Mouse (Mus musculus) limb, embryonic 14.5 days (tissue): ENCODE results near the gene Hist1h4c. TPM values are rescaled to one million over a fixed set of nuclear protein-coding genes. Genes with fewer than 3 reads are reported as not detected.
"Not testable (repeated sequence)": the region's sequence is repeated elsewhere in the genome, so short reads cannot be mapped to it uniquely, and the experiment has no call there.

Experiments
- ATAC-seq: fragments of 200-750 bp; cut with Nextera tagmentation; 2 replicates; pipeline ENCODE4 v1.8.0; 2017; ENCODE audit warnings: low read depth, moderate number of reproducible peaks, moderate TSS enrichment; ENCODE audit not compliant: low FRiP score
- DNase-seq: peaks from one replicate; pipeline ENCODE4 v3.0.0-alpha.2; 2015; ENCODE audit warnings: low spot score
- H3K27ac ChIP-seq: fragments of 300-500 bp; sonication (generic); replicated peaks from 2 replicates; pipeline ENCODE4 v1.5.1; 2014; ENCODE audit warnings: low read depth, mild to moderate bottlenecking, low read length, moderate library complexity, mixed read lengths
- H3K27me3 ChIP-seq: fragments of 300-500 bp; sonication (generic); 2 replicates; pipeline ENCODE4 v1.6.1; 2014; ENCODE audit warnings: low read length, mixed read lengths; ENCODE audit not compliant: control insufficient read depth, insufficient read depth
- H3K36me3 ChIP-seq: fragments of 300-500 bp; sonication (generic); 2 replicates; pipeline ENCODE4 v1.6.1; 2014; ENCODE audit warnings: mild to moderate bottlenecking, low read length, moderate library complexity, mixed read lengths; ENCODE audit not compliant: control insufficient read depth, insufficient read depth
- H3K4me1 ChIP-seq: fragments of 300-500 bp; sonication (generic); 2 replicates; pipeline ENCODE4 v1.6.1; 2014; ENCODE audit warnings: antibody characterized with exemption, low read length, mixed read lengths; ENCODE audit not compliant: control insufficient read depth, insufficient read depth
- H3K4me2 ChIP-seq: fragments of 300-500 bp; sonication (generic); replicated peaks from 2 replicates; pipeline ENCODE4 v1.6.1; 2014; ENCODE audit warnings: low read depth, mild to moderate bottlenecking, low read length, moderate library complexity; ENCODE audit not compliant: severe bottlenecking
- H3K4me3 ChIP-seq: fragments of 300-500 bp; sonication (generic); replicated peaks from 2 replicates; pipeline ENCODE4 v1.5.1; 2014; ENCODE audit warnings: low read length
- H3K9ac ChIP-seq: fragments of 300-500 bp; sonication (generic); 2 replicates; pipeline ENCODE4 v1.6.1; 2014; ENCODE audit warnings: mild to moderate bottlenecking, low read depth, low read length, moderate library complexity; ENCODE audit not compliant: severe bottlenecking
- H3K9me3 ChIP-seq: fragments of 300-500 bp; sonication (generic); 2 replicates; pipeline ENCODE4 v1.6.1; 2016; ENCODE audit warnings: low read length; ENCODE audit not compliant: control insufficient read depth
- POLR2A ChIP-seq: fragments of 200-500 bp; IDR thresholded peaks from 2 replicates; pipeline ENCODE4 v1.8.0; 2012; ENCODE audit warnings: inconsistent platforms, mild to moderate bottlenecking, moderate library complexity, borderline replicate concordance; ENCODE audit not compliant: insufficient read depth, insufficient read length; ENCODE audit errors: extremely low read depth
- WGBS: fragments of 180-500 bp; shearing (Covaris S2); extraction: QIAGEN DNeasy Blood & Tissue Kit; methylation state at CpG from one replicate; pipeline ENCODE4 v1.1.7; 2014; 5-methylcytosine and 5-hydroxymethylcytosine counted together
- polyA plus RNA-seq, 2 experiments: library from polyadenylated mRNA; depleted of rRNA in 1 of 2; stranded (reverse) in 1 of 2; unstranded in 1 of 2; fragments of >200 nt; fragmentation: Nextera tagmentation in 1 of 2; extraction: Ambion mirVana in 1 of 2; gene quantifications; 2 replicates each; pipeline versions ENCODE4 v1.2.1 to v1.2.3; 2012 to 2014

Gene Hist1h4c
- 5.6 and 10.0 TPM in 2 replicates for polyA plus RNA-seq (2012; rRNA removed)
- 8.7 and 10.2 TPM in 2 replicates for polyA plus RNA-seq (2014; fragmentation: Nextera tagmentation; extraction: Ambion mirVana)

DNA sequence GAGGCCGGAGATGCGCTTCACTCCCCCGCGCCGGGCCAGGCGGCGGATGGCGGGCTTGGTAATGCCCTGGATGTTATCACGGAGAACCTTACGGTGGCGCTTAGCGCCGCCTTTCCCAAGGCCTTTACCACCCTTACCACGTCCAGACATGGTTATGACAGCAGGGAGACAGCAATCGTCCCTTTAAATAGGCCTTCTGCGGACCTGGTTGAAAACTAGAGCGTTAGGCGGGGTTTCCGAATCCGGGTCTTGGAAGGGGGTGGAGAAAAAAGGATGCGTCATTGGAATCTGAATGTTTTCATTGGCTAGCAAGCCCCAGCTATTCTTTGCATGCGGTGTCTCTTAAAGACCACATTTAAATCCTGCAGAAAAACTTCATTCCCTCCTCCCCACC is at the start of gene Hist1h4c:
Gene Hist1h4c (minus strand): TSS at position 155 of the 394 bp plus-strand sequence.
- Histone ChIP-seq H3K27me3 (no peaks in the 10 kb centered on the region), H3K4me2 (peak within 1 kb of the TSS; percentile 76), H3K4me1 (peaks cover 8% of the 10 kb centered on the region; the same call in 1 of the 2 replicates), H3K9me3 (no peaks in the 10 kb centered on the region), H3K4me3 (peak within 1 kb of the TSS; percentile 43), H3K36me3 (no peaks in the 10 kb centered on the region), H3K27ac (peak within 1 kb of the TSS; percentile 85), H3K9ac (peak within 1 kb of the TSS; percentile 53)
- TF ChIP-seq POLR2A: peak; percentile 99; the same call in 1 of the 2 replicates
- under 1% methylated on average over 14 of the region's 22 CpGs for WGBS
- ATAC-seq: peak; percentile 93
- peak; percentile 99 for DNase-seq

DNA sequence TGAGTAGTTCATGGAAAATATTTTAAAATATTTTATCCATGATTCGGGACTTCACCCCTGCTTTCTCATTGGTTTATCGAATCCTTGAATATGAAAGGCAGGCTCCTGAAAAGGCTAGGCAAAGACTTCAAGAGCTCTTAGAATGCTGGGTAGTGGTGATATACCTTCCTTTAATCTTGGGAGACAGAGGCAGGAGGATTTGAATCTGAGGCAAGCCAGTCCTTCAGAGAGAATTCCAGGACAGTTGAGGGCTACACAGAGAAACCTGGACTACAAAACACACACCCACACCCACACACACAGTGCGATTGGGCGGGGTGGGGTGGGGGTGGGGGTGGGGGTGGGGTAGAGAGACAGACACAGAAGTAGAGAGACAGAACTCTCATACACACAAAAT is 49.6 kb upstream of the Hist1h4c start:
- H3K36me3 ChIP-seq: no peaks in the 10 kb centered on the region
- H3K9ac ChIP-seq: no peak overlapping the region
- no peaks in the 10 kb centered on the region for H3K27me3 ChIP-seq
- H3K9me3 ChIP-seq: no peaks in the 10 kb centered on the region
- H3K27ac ChIP-seq: peak overlapping the region; percentile 96
- peak overlapping the region; percentile 54; the same call in 1 of the 2 replicates for H3K4me2 ChIP-seq
- H3K4me3 ChIP-seq: peak overlapping the region; percentile 42; the same call in 1 of the 2 replicates
- peaks cover 12% of the 10 kb centered on the region; the same call in 1 of the 2 replicates for H3K4me1 ChIP-seq
- no peak for ATAC-seq
- no peak for DNase-seq
- TF ChIP-seq POLR2A: no peak
- WGBS: 11% methylated on average over 4 of the region's 4 CpGs

GRCm38 (mm10) chr13:23747081-23747891 is 49.0 kb upstream of the Hist1h4c start:
- Histone ChIP-seq H3K4me2 (peak overlapping the region; percentile 54), H3K27me3 (no peaks in the 10 kb centered on the region), H3K9ac (peak overlapping the region; percentile 52), H3K27ac (peak overlapping the region; percentile 96), H3K4me3 (peak overlapping the region; percentile 42), H3K36me3 (no peaks in the 10 kb centered on the region), H3K4me1 (0 out of 2 replicates have a peak, but pooled peaks cover 11% of the 10 kb centered on the region), H3K9me3 (no peaks in the 10 kb centered on the region)
- 0 out of 2 replicates have a peak, but pooled peaks have one; percentile 0 for ATAC-seq
- WGBS: 4% methylated on average over 9 of the region's 13 CpGs
- peak; percentile 28 for DNase-seq
- 0 out of 2 replicates have a peak, but pooled peaks have one; percentile 12 for TF ChIP-seq POLR2A

GRCm38 (mm10) chr13:23746201-23747080 is 48.2 kb upstream of the Hist1h4c start, which contains the start of gene Hist1h2bb:
Gene Hist1h2bb, plus strand, starts transcription at chr13:23746734.
- H3K27me3 ChIP-seq, H3K36me3 ChIP-seq, H3K9me3 ChIP-seq: not testable (repeated sequence)
- ATAC-seq (peak; percentile 87), DNase-seq (peak; percentile 95)
- H3K4me1 ChIP-seq: 0 out of 2 replicates have a peak, but pooled peaks cover 11% of the 10 kb centered on the region
- WGBS: 1% methylated on average over 32 of the region's 58 CpGs
- peak within 1 kb of the TSS; percentile 42 for H3K4me3 ChIP-seq
- peak within 1 kb of the TSS; percentile 69 for H3K4me2 ChIP-seq
- H3K27ac ChIP-seq: peak within 1 kb of the TSS; percentile 96
- H3K9ac ChIP-seq: peak within 1 kb of the TSS; percentile 59
- TF ChIP-seq POLR2A: peak; percentile 63; the same call in 1 of the 2 replicates
